Mouse (Mus musculus): ENCODE measurements around the gene Rhobtb1.

- TF ChIP-seq ZC3H11A (IDR thresholded peaks at IDR 0.05; ENCODE audit: borderline replicate concordance, low read depth, low read length) (no peak), MAFK (IDR thresholded peaks at IDR 0.05; ENCODE audit: insufficient read depth, low read depth, low read length) (no peak), CHD2 (IDR thresholded peaks at IDR 0.05; ENCODE audit: low read depth, low read length) (no peak), HCFC1 (IDR thresholded peaks at IDR 0.05; ENCODE audit: borderline replicate concordance, insufficient read depth, low read length) (no peak), ZNF384 (IDR thresholded peaks at IDR 0.05; ENCODE audit: low read depth, low read length) (no peak)
Observed at GRCm38 (mm10) chr10:69262918-69263822, 111.9 kb downstream of the Rhobtb1 start.

All from ES-E14 (cell line).